Mouse (Mus musculus) layer of hippocampus, adult 11-12 months (tissue): ENCODE data around the gene Ostc.
A peak's percentile ranks its signal among the peaks of the same experiment; 100 is the strongest.

ENCODE experiments used
- DNase-seq: peaks from one replicate; pipeline ENCODE4 v3.0.0; 2022; ENCODE audit warnings: low spot score

The Ostc gene

GRCm38 (mm10) chr3:130710103-130710502 is 859 bp upstream of the Ostc start:
- DNase-seq = no peak

- no peak for DNase-seq
Measured at GRCm38 (mm10) chr3:130708529-130708928, 715 bp downstream of the Ostc start.

- no peak for DNase-seq
Measured at GRCm38 (mm10) chr3:130702289-130702688, 7.0 kb downstream of the Ostc start.

GRCm38 (mm10) chr3:130697622-130698021 is 11.6 kb downstream of the Ostc start:
- no peak for DNase-seq

GRCm38 (mm10) chr3:130694705-130695104 is 14.5 kb downstream of the Ostc start:
- DNase-seq = no peak

GRCm38 (mm10) chr3:130694041-130694593 is 15.1 kb downstream of the Ostc start:
- no peak for DNase-seq

GRCm38 (mm10) chr3:130691596-130692170 is 17.6 kb downstream of the Ostc start:
- no peak for DNase-seq

- no peak for DNase-seq
Measured at GRCm38 (mm10) chr3:130690834-130691595, 18.2 kb downstream of the Ostc start.

- peak; percentile 89 for DNase-seq
Measured at GRCm38 (mm10) chr3:130689630-130690029, 19.6 kb downstream of the Ostc start.

- DNase-seq = no peak
Measured at GRCm38 (mm10) chr3:130687051-130687450, 22.2 kb downstream of the Ostc start.

GRCm38 (mm10) chr3:130685014-130685366 is 24.3 kb downstream of the Ostc start:
- no peak for DNase-seq

- no peak for DNase-seq
Measured at GRCm38 (mm10) chr3:130684276-130685013, 24.8 kb downstream of the Ostc start.

GRCm38 (mm10) chr3:130683836-130684235 is 25.4 kb downstream of the Ostc start:
- no peak for DNase-seq

- no peak for DNase-seq
Measured at GRCm38 (mm10) chr3:130682183-130682582, 27.1 kb downstream of the Ostc start.

- DNase-seq = no peak
Measured at GRCm38 (mm10) chr3:130681226-130681625, 28.0 kb downstream of the Ostc start.

- DNase-seq = no peak
Measured at GRCm38 (mm10) chr3:130677671-130678460, 31.4 kb downstream of the Ostc start.

- DNase-seq = no peak
Measured at GRCm38 (mm10) chr3:130671291-130671690, 38.0 kb downstream of the Ostc start.

- DNase-seq = no peak
Measured at GRCm38 (mm10) chr3:130662496-130662895, 46.7 kb downstream of the Ostc start.

GRCm38 (mm10) chr3:130660619-130661018 is 48.6 kb downstream of the Ostc start:
- DNase-seq = peak; percentile 18

GRCm38 (mm10) chr3:130649569-130649968 is 59.7 kb downstream of the Ostc start:
- DNase-seq = no peak

GRCm38 (mm10) chr3:130646110-130646810 is 63.0 kb downstream of the Ostc start:
- no peak for DNase-seq
